ENCODE assay signal across 7 mouse cellular contexts in the genomic region with DNA sequence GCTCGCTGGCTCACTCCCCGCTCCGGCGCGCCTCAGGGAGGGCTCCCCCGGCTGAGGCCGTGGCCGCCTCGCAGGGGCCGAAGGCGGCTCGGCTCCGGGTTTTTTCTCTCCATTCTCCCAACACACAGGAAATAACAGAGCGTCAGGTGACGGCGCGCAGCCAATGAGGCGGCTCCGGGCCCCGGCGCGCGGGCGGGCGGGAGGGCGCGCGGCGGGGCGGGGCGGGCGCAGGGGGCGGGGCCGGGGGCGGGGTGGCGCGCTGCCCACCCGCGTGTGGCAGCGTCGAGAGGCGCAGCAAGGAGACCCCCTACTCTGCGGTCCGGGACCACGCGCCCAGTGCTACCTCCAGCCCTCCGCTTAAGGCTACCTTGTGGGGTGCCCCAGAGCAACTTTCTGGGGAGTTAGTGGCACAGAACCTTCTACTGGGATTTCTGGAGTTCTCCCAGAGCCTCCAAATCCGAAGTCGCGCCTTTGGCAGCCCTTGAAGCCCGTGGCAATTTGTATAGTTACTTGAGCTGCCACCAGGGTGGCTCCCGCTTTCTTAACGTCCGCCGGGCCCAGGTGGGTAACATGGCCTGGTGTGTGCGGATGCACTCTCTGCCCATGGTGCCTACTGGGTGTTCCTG.
DNase-seq lines count a peak whose midpoint lies in the region; ATAC-seq lines count a peak whose summit lies in the region.

No protein-coding gene starts in this region.

- H3K4me3 ChIP-seq in hindbrain, embryonic 14.5 days (replicated peaks; ENCODE audit: low read length) = peak overlapping the region; percentile 87

- intact Hi-C loops in left cerebral cortex, postnatal 36 days (cut with DNase I) = loop anchor here (5.0 kb wide), 1 partner anchor 92 kb away; no protein-coding TSS in a partner anchor

- peak; percentile 63 for ATAC-seq in activated CD4-positive, CD25-positive, alpha-beta regulatory T cell, adult 4 months
- peak; percentile 90 for ATAC-seq in hindbrain, embryonic 14.5 days (ENCODE audit: low FRiP score)

- H3K27me3 ChIP-seq in hindbrain, embryonic 14.5 days (ENCODE audit: control insufficient read depth, insufficient read depth, low read length) = peaks cover 4% of the 10 kb centered on the region; the same call in 1 of the 2 replicates

- H3K27ac ChIP-seq in hindbrain, embryonic 14.5 days = peak overlapping the region; percentile 89

- H3K9me3 ChIP-seq in hindbrain, embryonic 14.5 days (ENCODE audit: control insufficient read depth, low read length) = no peaks in the 10 kb centered on the region

- no peaks in the 10 kb centered on the region for H3K36me3 ChIP-seq in hindbrain, embryonic 14.5 days (replicated peaks; ENCODE audit: control insufficient read depth, insufficient read depth)

- peak; percentile 89 to 92 for DNase-seq in cerebellum, postnatal 10 days
- DNase-seq in frontal cortex, postnatal 36 days (ENCODE audit: low spot score in 2 of 2) = peak; percentile 80 to 83
- peak; percentile 79 for DNase-seq in hindbrain, embryonic 14.5 days (ENCODE audit: low spot score)
- peak; percentile 81 to 85 for DNase-seq in left cerebral cortex, postnatal 36 days (ENCODE audit: low spot score in 2 of 2)
- DNase-seq in mesoderm, embryonic 11.5 days (ENCODE audit: low read depth, low spot score) = peak; percentile 87
- DNase-seq in right cerebral cortex, postnatal 25 days = peak; percentile 84

- WGBS in hindbrain, embryonic 14.5 days = 2% methylated on average over 20 of the region's 56 CpGs

- H3K4me2 ChIP-seq in hindbrain, embryonic 14.5 days (replicated peaks) = peak overlapping the region; percentile 87

- H3K9ac ChIP-seq in hindbrain, embryonic 14.5 days = peak overlapping the region; percentile 88

- peaks cover 35% of the 10 kb centered on the region for H3K4me1 ChIP-seq in hindbrain, embryonic 14.5 days (replicated peaks; ENCODE audit: control insufficient read depth, insufficient read depth, low read length)

Comparison
In these comparisons a context has a peak if more than half of its experiments do, and no peak if none do; other contexts are left out.
1. Peak in every context shown above with its lines: DNase-seq, ATAC-seq, H3K4me3 ChIP-seq and H3K27ac ChIP-seq.